In the genomic region with DNA sequence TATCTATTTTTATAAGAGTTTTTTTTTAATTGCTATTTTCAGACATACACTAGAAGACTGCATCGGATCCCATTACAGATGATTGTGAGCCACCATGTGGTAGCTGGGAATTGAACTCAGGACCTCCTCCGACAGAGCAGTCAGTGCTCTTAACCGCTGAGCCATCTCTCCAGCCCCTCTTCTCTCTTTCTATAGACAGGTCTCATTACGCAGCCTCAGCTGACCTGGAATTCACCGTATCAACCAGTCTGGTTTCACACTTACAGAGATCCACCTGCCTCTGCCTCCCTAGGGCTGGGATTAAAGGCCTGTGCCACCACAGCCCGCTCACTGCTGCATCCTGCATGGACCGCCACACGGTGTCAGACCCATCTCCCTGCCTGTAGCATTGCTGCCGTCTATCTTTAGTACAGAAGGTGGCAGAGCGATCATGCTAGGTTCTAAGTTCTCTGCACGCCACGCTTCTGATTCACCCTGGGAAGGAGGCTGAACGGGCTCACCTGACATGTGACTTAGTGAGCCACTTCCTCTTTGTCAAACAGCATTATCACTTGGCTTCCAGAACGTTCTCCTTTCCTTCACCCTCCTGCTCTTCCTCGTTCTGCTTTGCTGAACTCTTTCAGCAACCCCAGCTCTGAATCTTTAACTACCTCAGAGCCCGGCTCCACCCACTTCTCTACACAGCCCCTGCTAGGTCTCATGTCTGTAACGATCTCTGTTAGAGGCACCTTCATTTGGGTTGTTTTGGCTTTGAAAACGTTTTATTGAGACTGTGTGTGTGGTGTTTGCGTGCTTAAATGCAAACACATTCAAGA, we compare ENCODE assay signal across 9 mouse cellular contexts. TPM values are rescaled to one million over a fixed set of nuclear protein-coding genes. Genes with fewer than 3 reads are reported as not detected.
A peak's percentile ranks its signal among the peaks of the same experiment; 100 is the strongest.
DNase-seq lines count a peak whose midpoint lies in the region; ATAC-seq and TF ChIP-seq lines count a peak whose summit lies in the region.
"Had no signal": no experiment of that assay in that cellular context is flagged by ENCODE, and none has a peak within 500 bp of the region (broad histone marks: within the 10 kb centered on the region; RNA-seq: fewer than 3 reads in every experiment).

No protein-coding gene starts in this region.

- peaks cover 5% of the 10 kb centered on the region; the same call in 1 of the 2 replicates for H3K9me3 ChIP-seq in hindbrain, embryonic 14.5 days (ENCODE audit: control insufficient read depth, low read length)
- H3K9me3 ChIP-seq: neural tube, embryonic 13.5 days had no signal

- intact Hi-C loops in left cerebral cortex, adult 2 months (cut with DNase I): no loop called here
- intact Hi-C loops in left cerebral cortex, postnatal 10 days (cut with DNase I): no loop called here

- WGBS in hindbrain, embryonic 14.5 days: 81% methylated on average over 19 of the region's 19 CpGs

- no peak overlapping the region for H3K4me3 ChIP-seq in left cerebral cortex, adult 2 months
- H3K4me3 ChIP-seq in hindbrain, embryonic 14.5 days (replicated peaks; ENCODE audit: low read length): no peak overlapping the region
- H3K4me3 ChIP-seq: neural tube, embryonic 13.5 days had no signal

- H3K4me2 ChIP-seq in hindbrain, embryonic 14.5 days (replicated peaks): no peak overlapping the region
- H3K4me2 ChIP-seq: neural tube, embryonic 13.5 days had no signal

- H3K27ac ChIP-seq in left cerebral cortex, adult 2 months: no peak overlapping the region
- no peak overlapping the region for H3K27ac ChIP-seq in hindbrain, embryonic 14.5 days
- H3K27ac ChIP-seq: neural tube, embryonic 13.5 days had no signal

- peak; percentile 31 for TF ChIP-seq CTCF in left cerebral cortex, adult 2 months (IDR thresholded peaks at IDR 0.05)

- no peak for DNase-seq in left cerebral cortex, adult 2 months (ENCODE audit: extremely low spot score in 1 of 2, low spot score in 2 of 2)
- DNase-seq in left cerebral cortex, adult 9 months (ENCODE audit: low spot score in 2 of 2): no peak
- DNase-seq in kidney, adult 9 months: peak; percentile 66
- DNase-seq in lung, postnatal 4 days: peak; percentile 33 to 42
- peak; percentile 61 to 66 for DNase-seq in thymus, postnatal 10 days (ENCODE audit: low spot score in 2 of 2)
- no peak for DNase-seq in hindbrain, embryonic 14.5 days (ENCODE audit: low spot score)
- no peak for DNase-seq in adrenal gland, adult (ENCODE audit: inconsistent age in 2 of 2, low spot score in 1 of 2)
- no peak for DNase-seq in left cerebral cortex, postnatal 10 days (ENCODE audit: extremely low spot score in 1 of 2, low spot score in 2 of 2)

- no peaks in the 10 kb centered on the region for H3K27me3 ChIP-seq in hindbrain, embryonic 14.5 days (ENCODE audit: control insufficient read depth, insufficient read depth, low read length)
- H3K27me3 ChIP-seq: neural tube, embryonic 13.5 days had no signal

- 0 out of 2 replicates have a peak, but pooled peaks cover 5% of the 10 kb centered on the region for H3K4me1 ChIP-seq in hindbrain, embryonic 14.5 days (replicated peaks; ENCODE audit: control insufficient read depth, insufficient read depth, low read length)

- ATAC-seq in hindbrain, embryonic 14.5 days (ENCODE audit: low FRiP score): no peak

- no peaks in the 10 kb centered on the region for H3K36me3 ChIP-seq in hindbrain, embryonic 14.5 days (replicated peaks; ENCODE audit: control insufficient read depth, insufficient read depth)
- H3K36me3 ChIP-seq: neural tube, embryonic 13.5 days had no signal

- H3K9ac ChIP-seq in hindbrain, embryonic 14.5 days: no peak overlapping the region
- H3K9ac ChIP-seq: neural tube, embryonic 13.5 days had no signal

RNA-seq across cellular contexts. Expression of a gene that starts 1.3 kb away (rescaled TPM):
- total RNA-seq in left cerebral cortex, adult 2 months (2021): under 1 TPM in 1 of 2 experiments, not detected in 1; 0.81 TPM
- polyA plus RNA-seq in hindbrain, embryonic 14.5 days (2014; fragmentation: Nextera tagmentation; extraction: Ambion mirVana): 0.13 and 0.25 TPM in 2 replicates
- not detected for total RNA-seq in left cerebral cortex, postnatal 10 days (2021)

RNA-seq across cellular contexts. Expression of a gene that starts 20.2 kb away (rescaled TPM):
- 100 to 1,000 TPM; 214 to 229 TPM for total RNA-seq in left cerebral cortex, adult 2 months (2021)
- 126 and 135 TPM in 2 replicates for polyA plus RNA-seq in hindbrain, embryonic 14.5 days (2014; fragmentation: Nextera tagmentation; extraction: Ambion mirVana)
- 100 to 1,000 TPM; 203 to 206 TPM for total RNA-seq in left cerebral cortex, postnatal 10 days (2021)

RNA-seq across cellular contexts. Expression of a gene that starts 25.0 kb away (rescaled TPM):
- 1 to 10 TPM; 1.6 to 1.7 TPM for total RNA-seq in left cerebral cortex, adult 2 months (2021)
- polyA plus RNA-seq in hindbrain, embryonic 14.5 days (2014; fragmentation: Nextera tagmentation; extraction: Ambion mirVana): 3.7 and 5.0 TPM in 2 replicates
- 1 to 10 TPM in 1 of 2 experiments, under 1 TPM in 1; 0.43 to 1.1 TPM for total RNA-seq in left cerebral cortex, postnatal 10 days (2021)

RNA-seq across cellular contexts. Expression of a gene that starts 49.1 kb away (rescaled TPM):
- not detected for total RNA-seq in left cerebral cortex, adult 2 months (2021)
- polyA plus RNA-seq in hindbrain, embryonic 14.5 days (2014; fragmentation: Nextera tagmentation; extraction: Ambion mirVana): 0.07 TPM in 1 of 2 replicates, not detected in the other
- not detected for total RNA-seq in left cerebral cortex, postnatal 10 days (2021)

Comparison
In these comparisons a context has a peak if more than half of its experiments do, and no peak if none do; other contexts are left out.
1. DNase-seq: peak in kidney, adult 9 months (single experiment), lung, postnatal 4 days (2 of 2) and thymus, postnatal 10 days (2 of 2); none in left cerebral cortex, adult 2 months (0 of 2), left cerebral cortex, adult 9 months (0 of 2), hindbrain, embryonic 14.5 days (single experiment), adrenal gland, adult (0 of 2) and left cerebral cortex, postnatal 10 days (0 of 2).